ENCODE assay signal across 11 mouse cellular contexts in the genomic region with DNA sequence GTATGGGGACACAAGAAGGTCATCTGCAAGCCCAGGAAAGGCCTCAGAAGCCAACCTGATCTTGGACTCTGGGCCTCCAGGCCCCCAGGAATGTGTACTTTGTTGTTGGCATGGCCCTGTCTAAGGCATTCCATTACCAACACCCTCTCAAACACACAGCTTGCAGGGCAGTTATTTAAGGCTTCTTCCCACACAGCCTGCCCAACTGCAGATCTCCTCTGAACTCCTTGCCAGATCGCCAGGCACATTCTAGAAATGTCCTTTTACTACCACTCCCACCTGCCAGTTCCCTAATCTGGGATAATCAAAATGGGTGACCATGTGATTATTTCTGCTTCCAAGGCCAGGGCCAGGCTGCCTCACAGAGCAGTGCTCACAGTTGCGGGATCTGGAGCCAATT.
DNase-seq lines count a peak whose midpoint lies in the region; ATAC-seq and TF ChIP-seq lines count a peak whose summit lies in the region.
"Had no signal": no experiment of that assay in that cellular context is flagged by ENCODE, and none has a peak within 500 bp of the region (broad histone marks: within the 10 kb centered on the region; RNA-seq: fewer than 3 reads in every experiment).

No protein-coding gene starts in this region.

- H3K4me1 ChIP-seq in heart, embryonic 11.5 days (ENCODE audit: control insufficient read depth, insufficient read depth, low read length): peaks cover 26% of the 10 kb centered on the region
- H3K4me1 ChIP-seq in liver, adult 2 months (ENCODE audit: control insufficient read depth, insufficient read depth, low read length): peaks cover 6% of the 10 kb centered on the region
- H3K4me1 ChIP-seq in heart, embryonic 15.5 days (replicated peaks): peaks cover 35% of the 10 kb centered on the region

- DNase-seq in heart, postnatal 14 days: no peak
- DNase-seq in liver, adult 2 months (ENCODE audit: extremely low read depth, low read depth, low spot score): no peak
- no peak for DNase-seq in liver
- DNase-seq in lung, postnatal 10 days: peak; percentile 22
- no peak for DNase-seq in spleen, postnatal 4 days (ENCODE audit: low spot score in 2 of 2)
- no peak for DNase-seq in kidney, postnatal 4 days
- DNase-seq: gastrocnemius, postnatal 10 days had no signal

- no peaks in the 10 kb centered on the region for H3K36me3 ChIP-seq in heart, embryonic 11.5 days (ENCODE audit: control insufficient read depth, insufficient read depth, low read length)
- no peaks in the 10 kb centered on the region for H3K36me3 ChIP-seq in liver, adult 2 months (ENCODE audit: control insufficient read depth, insufficient read depth, low read length)
- H3K36me3 ChIP-seq in heart, embryonic 15.5 days: no peaks in the 10 kb centered on the region
- H3K36me3 ChIP-seq: neural tube, embryonic 15.5 days had no signal

- WGBS in heart, embryonic 11.5 days (ENCODE audit: insufficient replicate concordance): 68% methylated on average over 2 of the region's 2 CpGs
- 88% methylated on average over 2 of the region's 2 CpGs for WGBS in liver, adult 2 months
- 59% methylated on average over 2 of the region's 2 CpGs for WGBS in heart, embryonic 15.5 days

- H3K27ac ChIP-seq in heart, embryonic 11.5 days (ENCODE audit: low read depth, low read length): peak overlapping the region; percentile 84
- peak overlapping the region; percentile 35 for H3K27ac ChIP-seq in liver, adult 2 months (replicated peaks; ENCODE audit: insufficient read depth, low read depth, low read length)
- peak overlapping the region; percentile 90 for H3K27ac ChIP-seq in heart, embryonic 15.5 days
- H3K27ac ChIP-seq: neural tube, embryonic 15.5 days had no signal

- intact Hi-C loops in heart, postnatal 14 days (cut with DNase I): no loop called here

- no peak overlapping the region for H3K9ac ChIP-seq in heart, embryonic 11.5 days (ENCODE audit: low read depth, low read length)
- H3K9ac ChIP-seq in liver, adult 2 months (ENCODE audit: low read depth, low read length): no peak overlapping the region
- H3K9ac ChIP-seq in heart, embryonic 15.5 days: no peak overlapping the region
- H3K9ac ChIP-seq: neural tube, embryonic 15.5 days had no signal

- no peak for ATAC-seq in heart, embryonic 11.5 days (replicated peaks; ENCODE audit: insufficient number of reproducible peaks, low FRiP score, low TSS enrichment)
- peak; percentile 69; the same call in 1 of the 2 replicates for ATAC-seq in heart, embryonic 15.5 days (replicated peaks; ENCODE audit: insufficient number of reproducible peaks, insufficient read depth, low FRiP score, low read depth)
- ATAC-seq: inflammation-experienced regulatory T-cells, adult 6 months had no signal

- no peak for TF ChIP-seq CTCF in liver, adult 2 months (IDR thresholded peaks at IDR 0.05; ENCODE audit: low read depth, low read length)

- no peak overlapping the region for H3K4me2 ChIP-seq in heart, embryonic 11.5 days
- H3K4me2 ChIP-seq in heart, embryonic 15.5 days: no peak overlapping the region
- H3K4me2 ChIP-seq: neural tube, embryonic 15.5 days had no signal

- H3K79me2 ChIP-seq in liver, adult 2 months (ENCODE audit: control insufficient read depth, insufficient read depth, low read length): no peaks in the 10 kb centered on the region

- no peaks in the 10 kb centered on the region for H3K27me3 ChIP-seq in heart, embryonic 11.5 days (ENCODE audit: control insufficient read depth, insufficient read depth, low read length)
- H3K27me3 ChIP-seq in liver, adult 2 months (ENCODE audit: control insufficient read depth, insufficient read depth, low read length): no peaks in the 10 kb centered on the region
- H3K27me3 ChIP-seq in heart, embryonic 15.5 days: no peaks in the 10 kb centered on the region
- H3K27me3 ChIP-seq: neural tube, embryonic 15.5 days had no signal

- H3K4me3 ChIP-seq in heart, embryonic 11.5 days (ENCODE audit: low read depth, low read length): no peak overlapping the region
- no peak overlapping the region for H3K4me3 ChIP-seq in liver, adult 2 months (ENCODE audit: insufficient read depth, low read depth, low read length)
- no peak overlapping the region for H3K4me3 ChIP-seq in heart, embryonic 15.5 days
- H3K4me3 ChIP-seq: neural tube, embryonic 15.5 days had no signal

- H3K9me3 ChIP-seq in heart, embryonic 11.5 days (replicated peaks; ENCODE audit: control insufficient read depth, low read length): no peaks in the 10 kb centered on the region
- no peaks in the 10 kb centered on the region for H3K9me3 ChIP-seq in heart, embryonic 15.5 days (replicated peaks)
- H3K9me3 ChIP-seq: neural tube, embryonic 15.5 days had no signal

- TF ChIP-seq POLR2A in liver, adult 2 months (IDR thresholded peaks at IDR 0.05; ENCODE audit: extremely low read depth, insufficient read depth, low read length): no peak

Comparison
In these comparisons a context has a peak if more than half of its experiments do, and no peak if none do; other contexts are left out.
1. H3K27ac ChIP-seq: peak in every context shown above with its lines; median percentile 90 in heart, embryonic 15.5 days; 84 in heart, embryonic 11.5 days; 35 in liver, adult 2 months.